Mouse (Mus musculus) myocyte (in vitro differentiated cells): ENCODE results near the gene Rbms3.

Source experiments
- CEBPB ChIP-seq: IDR thresholded peaks from 2 replicates; pipeline ENCODE4 v1.6.1; 2011; ENCODE audit warnings: mild to moderate bottlenecking, moderate library complexity; ENCODE audit not compliant: poor library complexity, insufficient read depth, severe bottlenecking
- E2F4 ChIP-seq: IDR thresholded peaks from one replicate; pipeline ENCODE4 v1.6.1; 2011; ENCODE audit warnings: mild to moderate bottlenecking, control low read depth, moderate library complexity; ENCODE audit not compliant: insufficient read depth
- MAX ChIP-seq: IDR thresholded peaks from one replicate; pipeline ENCODE4 v1.6.1; 2011; ENCODE audit warnings: low read depth, mild to moderate bottlenecking, control low read depth
- MYOD1 ChIP-seq, 3 experiments: IDR thresholded peaks; one replicate each; pipeline ENCODE4 v1.6.1; 2011; ENCODE audit warnings: control low read depth in 2 of 3, low read depth in 2 of 3, mild to moderate bottlenecking in 2 of 3, moderate library complexity in 1 of 3; ENCODE audit not compliant: insufficient read length in 2 of 3, control insufficient read depth in 1 of 3
- MYOG ChIP-seq, 3 experiments: IDR thresholded peaks; one replicate each; pipeline ENCODE4 v1.6.1; 2011; ENCODE audit warnings: control low read depth in 2 of 3, low read depth in 2 of 3, mild to moderate bottlenecking in 2 of 3; ENCODE audit not compliant: insufficient read length in 2 of 3, control insufficient read depth in 1 of 3, insufficient read depth in 1 of 3
- POLR2A ChIP-seq: IDR thresholded peaks from one replicate; pipeline ENCODE4 v1.6.1; 2011; ENCODE audit warnings: low read depth, mild to moderate bottlenecking, control low read depth, moderate library complexity; ENCODE audit not compliant: insufficient read length
- POLR2AphosphoS2 ChIP-seq: IDR thresholded peaks from one replicate; pipeline ENCODE4 v1.6.1; 2011; ENCODE audit warnings: low read depth, control low read depth; ENCODE audit not compliant: insufficient read length
- SRF ChIP-seq: IDR thresholded peaks from one replicate; pipeline ENCODE4 v1.6.1; 2011; ENCODE audit warnings: low read depth; ENCODE audit not compliant: control insufficient read depth, insufficient read length
- TCF12 ChIP-seq: IDR thresholded peaks from one replicate; pipeline ENCODE4 v1.6.1; 2011; ENCODE audit warnings: mild to moderate bottlenecking, control low read depth; ENCODE audit not compliant: poor library complexity, insufficient read depth, severe bottlenecking
- USF1 ChIP-seq: IDR thresholded peaks from one replicate; pipeline ENCODE4 v1.6.1; 2011; ENCODE audit warnings: low read depth, mild to moderate bottlenecking, control low read depth, moderate library complexity

DNA sequence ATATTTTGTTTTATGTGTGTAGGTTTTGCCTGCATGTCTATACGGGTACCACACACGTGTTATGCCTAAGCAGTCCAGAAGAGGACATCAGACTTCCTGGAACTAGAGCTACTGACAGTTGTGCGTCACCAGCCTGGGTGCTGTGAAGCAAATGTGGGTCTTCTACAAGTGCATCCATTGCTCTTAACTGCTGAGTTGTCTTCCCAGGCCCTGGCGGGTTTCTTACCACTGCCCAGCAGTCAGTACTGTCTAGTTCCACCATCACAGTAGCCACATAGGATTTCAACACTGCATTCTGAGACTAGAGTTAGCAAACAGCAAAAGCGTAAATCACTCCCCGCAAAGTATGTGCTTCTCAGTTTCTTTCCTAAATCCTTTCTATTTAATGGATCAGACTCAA is 259.6 kb downstream of the Rbms3 start:
- TF ChIP-seq E2F4 (no peak), POLR2A (no peak), MYOD1 (IDR thresholded peaks at IDR 0.05; ENCODE audit: control insufficient read depth in 1 of 3, insufficient read length in 2 of 3, low read depth in 2 of 3) (no peak), MAX (no peak), POLR2AphosphoS2 (no peak), TCF12 (no peak), SRF (no peak), CEBPB (no peak), USF1 (no peak), MYOG (IDR thresholded peaks at IDR 0.05; ENCODE audit: control insufficient read depth in 1 of 3, insufficient read depth in 1 of 3, insufficient read length in 2 of 3, low read depth in 2 of 3) (no peak)
